Mouse (Mus musculus): ENCODE results near the gene Zcwpw1.

Zcwpw1 gene

GRCm38 (mm10) chr5:137784546-137784945, 3.1 kb upstream of the Zcwpw1 start:
- DNase-seq (ENCODE audit: low spot score in 2 of 2), result no peak

GRCm38 (mm10) chr5:137785164-137786031, 2.2 kb upstream of the Zcwpw1 start:
- peak in 1 of 2 experiments; percentile 63 for DNase-seq (ENCODE audit: low spot score in 2 of 2)

- peak; percentile 97 to 98 for DNase-seq (ENCODE audit: low spot score in 2 of 2)
Measured at GRCm38 (mm10) chr5:137786109-137786942, 1.3 kb upstream of the Zcwpw1 start.

GRCm38 (mm10) chr5:137788171-137788570, 573 bp downstream of the Zcwpw1 start:
- no peak for DNase-seq (ENCODE audit: low spot score in 2 of 2)

GRCm38 (mm10) chr5:137788946-137789531, 1.4 kb downstream of the Zcwpw1 start:
- no peak for DNase-seq (ENCODE audit: low spot score in 2 of 2)

GRCm38 (mm10) chr5:137791553-137791952, 4.0 kb downstream of the Zcwpw1 start:
- DNase-seq (ENCODE audit: low spot score in 2 of 2), result no peak

- DNase-seq (ENCODE audit: low spot score in 2 of 2), result no peak
Measured at GRCm38 (mm10) chr5:137796606-137797005, 9.0 kb downstream of the Zcwpw1 start.

- DNase-seq (ENCODE audit: low spot score in 2 of 2), result no peak
Measured at GRCm38 (mm10) chr5:137800917-137801316, 13.3 kb downstream of the Zcwpw1 start.

- DNase-seq (ENCODE audit: low spot score in 2 of 2), result no peak
Measured at GRCm38 (mm10) chr5:137806158-137806557, 18.6 kb downstream of the Zcwpw1 start.

- DNase-seq (ENCODE audit: low spot score in 2 of 2), result no peak
Measured at GRCm38 (mm10) chr5:137808316-137808715, 20.7 kb downstream of the Zcwpw1 start.

GRCm38 (mm10) chr5:137817466-137818222, 30.0 kb downstream of the Zcwpw1 start:
- DNase-seq (ENCODE audit: low spot score in 2 of 2), result no peak

GRCm38 (mm10) chr5:137822126-137822525, 34.5 kb downstream of the Zcwpw1 start:
- DNase-seq (ENCODE audit: low spot score in 2 of 2), result no peak

GRCm38 (mm10) chr5:137822602-137823001, 35.0 kb downstream of the Zcwpw1 start:
- DNase-seq (ENCODE audit: low spot score in 2 of 2), result no peak

GRCm38 (mm10) chr5:137823455-137824045, 36.0 kb downstream of the Zcwpw1 start:
- no peak for DNase-seq (ENCODE audit: low spot score in 2 of 2)

- no peak for DNase-seq (ENCODE audit: low spot score in 2 of 2)
Measured at GRCm38 (mm10) chr5:137825030-137825429, 37.4 kb downstream of the Zcwpw1 start.

- no peak for DNase-seq (ENCODE audit: low spot score in 2 of 2)
Measured at GRCm38 (mm10) chr5:137825971-137826370, 38.4 kb downstream of the Zcwpw1 start.

- no peak for DNase-seq (ENCODE audit: low spot score in 2 of 2)
Measured at GRCm38 (mm10) chr5:137826421-137826820, 38.8 kb downstream of the Zcwpw1 start.

- DNase-seq (ENCODE audit: low spot score in 2 of 2), result no peak
Measured at GRCm38 (mm10) chr5:137828694-137829093, 41.1 kb downstream of the Zcwpw1 start.

GRCm38 (mm10) chr5:137830238-137830637, 42.6 kb downstream of the Zcwpw1 start:
- no peak for DNase-seq (ENCODE audit: low spot score in 2 of 2)

GRCm38 (mm10) chr5:137831106-137831505, 43.5 kb downstream of the Zcwpw1 start:
- no peak for DNase-seq (ENCODE audit: low spot score in 2 of 2)

- DNase-seq (ENCODE audit: low spot score in 2 of 2), result no peak
Measured at GRCm38 (mm10) chr5:137831506-137831905, 43.9 kb downstream of the Zcwpw1 start.

All from spleen, postnatal 14 days (tissue).